Mouse (Mus musculus) forebrain, embryonic 12.5 days (tissue): ENCODE results near the gene Tmem121b. TPM values are rescaled to one million over a fixed set of nuclear protein-coding genes. Genes with fewer than 3 reads are reported as not detected.

ENCODE experiments used
- polyA plus RNA-seq: library from polyadenylated mRNA; unstranded; fragments of >200 nt; fragmentation: Nextera tagmentation; extraction: Ambion mirVana; gene quantifications from 2 replicates; pipeline ENCODE4 v1.2.1, GENCODE M21; 2016

Tmem121b gene
- polyA plus RNA-seq, 1 experiment from 2014 or later, result 2.5 TPM

Other genes with a start within 250 kb of the Tmem121b start
- 0.28 TPM in 1 of 2 replicates, not detected in the other for gene D330020A13Rik, start 199.4 kb downstream of the Tmem121b start, polyA plus RNA-seq
- gene B4galnt3, start 199.2 kb downstream of the Tmem121b start, polyA plus RNA-seq, result 0.22 and 0.41 TPM in 2 replicates
- gene Kdm5a, start 129.7 kb downstream of the Tmem121b start, polyA plus RNA-seq, result 60.6 and 65.3 TPM in 2 replicates
- 23.9 and 28.3 TPM in 2 replicates for gene Ccdc77, start 129.4 kb downstream of the Tmem121b start, polyA plus RNA-seq
- gene Il17ra, start 30.6 kb downstream of the Tmem121b start, polyA plus RNA-seq, result 5.2 and 5.6 TPM in 2 replicates
- gene Hdhd5, start 37.5 kb upstream of the Tmem121b start, polyA plus RNA-seq, result 17.1 and 19.1 TPM in 2 replicates
- gene Cecr2, start 172.6 kb upstream of the Tmem121b start, polyA plus RNA-seq, result 12.7 and 13.6 TPM in 2 replicates